Mouse (Mus musculus): ENCODE results near the gene Chd3.

GRCm38 (mm10) chr11:69408541-69409377 is 39.6 kb upstream of the Chd3 start:
- TF ChIP-seq CTCF (IDR thresholded peaks at IDR 0.05; ENCODE audit: low read depth, low read length), result no peak
- 0 out of 2 replicates have a peak, but pooled peaks have one; percentile 22 for TF ChIP-seq POLR2A (IDR thresholded peaks at IDR 0.05; ENCODE audit: borderline replicate concordance, low read depth, low read length)
